Mouse (Mus musculus) midbrain, embryonic 13.5 days (tissue): ENCODE measurements around the gene Zfy1. TPM values are rescaled to one million over a fixed set of nuclear protein-coding genes. Genes with fewer than 3 reads are reported as not detected.
"Not testable (repeated sequence)": the region's sequence is repeated elsewhere in the genome, so short reads cannot be mapped to it uniquely, and the experiment has no call there.

Experiments
- ATAC-seq: fragments of 200-750 bp; cut with Nextera tagmentation; 2 replicates; pipeline ENCODE4 v1.8.0; 2017; ENCODE audit warnings: mild to moderate bottlenecking, moderate TSS enrichment, moderate library complexity
- H3K27ac ChIP-seq: fragments of 300-500 bp; sonication (generic); 2 replicates; pipeline ENCODE4 v1.5.1; 2015; ENCODE audit warnings: inconsistent platforms, mild to moderate bottlenecking, moderate library complexity
- H3K27me3 ChIP-seq: fragments of 300-500 bp; sonication (generic); 2 replicates; pipeline ENCODE4 v1.6.1; 2015; ENCODE audit warnings: mild to moderate bottlenecking, inconsistent platforms
- H3K36me3 ChIP-seq: fragments of 300-500 bp; sonication (generic); 2 replicates; pipeline ENCODE4 v1.6.1; 2015; ENCODE audit warnings: mild to moderate bottlenecking, inconsistent platforms
- H3K4me1 ChIP-seq: fragments of 300-500 bp; sonication (generic); replicated peaks from 2 replicates; pipeline ENCODE4 v1.6.1; 2015; ENCODE audit warnings: inconsistent platforms
- H3K4me2 ChIP-seq: fragments of 300-500 bp; sonication (generic); replicated peaks from 2 replicates; pipeline ENCODE4 v1.6.1; 2015; ENCODE audit warnings: moderate library complexity, mild to moderate bottlenecking, inconsistent platforms
- H3K4me3 ChIP-seq: fragments of 300-500 bp; sonication (generic); replicated peaks from 2 replicates; pipeline ENCODE4 v1.5.1; 2015; ENCODE audit warnings: mild to moderate bottlenecking, inconsistent platforms
- H3K9ac ChIP-seq: fragments of 300-500 bp; sonication (generic); replicated peaks from 2 replicates; pipeline ENCODE4 v1.6.1; 2015; ENCODE audit warnings: mild to moderate bottlenecking, inconsistent platforms
- H3K9me3 ChIP-seq: fragments of 300-500 bp; sonication (generic); 2 replicates; pipeline ENCODE4 v1.6.1; 2016; ENCODE audit warnings: mild to moderate bottlenecking, inconsistent platforms
- whole genome bisulfite sequencing: fragments of 180-500 bp; shearing (Covaris S2); methylation state at CpG from one replicate; pipeline ENCODE4 v1.1.7; 2015; 5-methylcytosine and 5-hydroxymethylcytosine counted together
- polyA plus RNA-seq: library from polyadenylated mRNA; unstranded; fragments of >200 nt; fragmentation: Nextera tagmentation; extraction: Ambion mirVana; gene quantifications from 2 replicates; pipeline ENCODE4 v1.2.1, GENCODE M21; 2015

Zfy1 gene
- polyA plus RNA-seq: not detected in 2 replicates

GRCm38 (mm10) chrY:797309-797708 is at the start of gene Zfy1:
Gene Zfy1, minus strand, starts transcription at chrY:797409.
- H3K27me3 ChIP-seq: not testable (repeated sequence)
- no CpG with 5 or more reads among the region's 11 CpGs for WGBS

GRCm38 (mm10) chrY:818396-818795 is 21.2 kb upstream of the Zfy1 start, which contains the start of gene Uba1y:
Gene Uba1y, plus strand, starts transcription at chrY:818649.
- no peak for ATAC-seq
- H3K9me3 ChIP-seq: no peaks in the 10 kb centered on the region
- H3K4me1 ChIP-seq: no peaks in the 10 kb centered on the region
- H3K4me2 ChIP-seq: no peak within 1 kb of the TSS
- H3K9ac ChIP-seq: no peak within 1 kb of the TSS
- H3K36me3 ChIP-seq: no peaks in the 10 kb centered on the region
- no peaks in the 10 kb centered on the region for H3K27me3 ChIP-seq
- H3K27ac ChIP-seq: no peak within 1 kb of the TSS
- 83% methylated on average over 8 of the region's 15 CpGs for WGBS
- no peak within 1 kb of the TSS for H3K4me3 ChIP-seq

More at GRCm38 (mm10) chrY:797309-797708, at the start of gene Zfy1:
- H3K4me3 ChIP-seq, H3K36me3 ChIP-seq, H3K4me1 ChIP-seq, H3K9ac ChIP-seq, H3K27ac ChIP-seq, H3K4me2 ChIP-seq, H3K9me3 ChIP-seq, ATAC-seq: not testable (repeated sequence)

GRCm38 (mm10) chrY:808991-809661 is 11.9 kb upstream of the Zfy1 start:
- no peak overlapping the region; the same call in 1 of the 2 replicates for H3K4me3 ChIP-seq
- H3K9me3 ChIP-seq: no peaks in the 10 kb centered on the region
- H3K4me1 ChIP-seq: no peaks in the 10 kb centered on the region
- 0% methylated on average over 5 of the region's 15 CpGs for WGBS
- H3K27me3 ChIP-seq: no peaks in the 10 kb centered on the region
- no peak overlapping the region; the same call in 1 of the 2 replicates for H3K27ac ChIP-seq
- no peaks in the 10 kb centered on the region for H3K36me3 ChIP-seq
- H3K9ac ChIP-seq: no peak overlapping the region
- peak overlapping the region; percentile 45 for H3K4me2 ChIP-seq
- ATAC-seq: peak; percentile 82

Other genes with a start within 250 kb of the Zfy1 start
- 0.12 and 0.24 TPM in 2 replicates for gene Uba1y, start 21.2 kb upstream of the Zfy1 start, polyA plus RNA-seq
- 10.0 and 17.6 TPM in 2 replicates for gene Kdm5d, start 100.4 kb upstream of the Zfy1 start, polyA plus RNA-seq
- gene Eif2s3y, start 213.1 kb upstream of the Zfy1 start, polyA plus RNA-seq: 38.6 and 70.2 TPM in 2 replicates